Mouse (Mus musculus) liver, embryonic 14.5 days (tissue): Measurements from ENCODE around the gene Slc47a2. TPM values are rescaled to one million over a fixed set of nuclear protein-coding genes. Genes with fewer than 3 reads are reported as not detected.

Experiments used
- ATAC-seq: fragments of 200-750 bp; cut with Nextera tagmentation; 2 replicates; pipeline ENCODE4 v1.8.0; 2017; ENCODE audit warnings: moderate number of reproducible peaks, mild to moderate bottlenecking, moderate library complexity; ENCODE audit not compliant: insufficient read depth
- DNase-seq, 3 experiments: peaks; one replicate each; pipeline ENCODE4 v3.0.0-alpha.2; 2012 to 2013; ENCODE audit warnings: low read depth in 3 of 3, low spot score in 3 of 3
- H3K27ac ChIP-seq: fragments of 300-500 bp; sonication (generic); 2 replicates; pipeline ENCODE4 v1.5.1; 2014; ENCODE audit warnings: moderate library complexity, mild to moderate bottlenecking, control low read depth, inconsistent platforms
- H3K27me3 ChIP-seq: fragments of 300-500 bp; sonication (generic); 2 replicates; pipeline ENCODE4 v1.6.1; 2014; ENCODE audit warnings: mild to moderate bottlenecking, low read length, moderate library complexity; ENCODE audit not compliant: control insufficient read depth, insufficient read depth
- H3K36me3 ChIP-seq: fragments of 300-500 bp; sonication (generic); replicated peaks from 2 replicates; pipeline ENCODE4 v1.6.1; 2014; ENCODE audit warnings: low read depth; ENCODE audit not compliant: control insufficient read depth, insufficient read depth
- H3K4me1 ChIP-seq, 2 experiments: fragments of 200-500 bp in 1 of 2; fragments of 300-500 bp in 1 of 2; sonication (generic) in 1 of 2; replicated peaks; 2 replicates each; pipeline ENCODE4 v1.6.1; 2012 to 2014; ENCODE audit warnings: antibody characterized with exemption in 1 of 2, inconsistent platforms in 1 of 2, low read length in 1 of 2; ENCODE audit not compliant: control insufficient read depth in 2 of 2, insufficient read depth in 2 of 2
- H3K4me2 ChIP-seq: fragments of 300-500 bp; sonication (generic); 2 replicates; pipeline ENCODE4 v1.6.1; 2014; ENCODE audit warnings: low read depth, mild to moderate bottlenecking, control low read depth, moderate library complexity
- H3K4me3 ChIP-seq, 2 experiments: fragments of 200-500 bp in 1 of 2; fragments of 300-500 bp in 1 of 2; sonication (generic) in 1 of 2; 2 replicates each; pipeline ENCODE4 v1.5.1; 2012 to 2014; ENCODE audit warnings: low read depth in 2 of 2, low read length in 2 of 2, mild to moderate bottlenecking in 2 of 2, control low read depth in 1 of 2, inconsistent platforms in 1 of 2, moderate library complexity in 1 of 2; ENCODE audit not compliant: insufficient read depth in 1 of 2
- H3K9ac ChIP-seq: fragments of 300-500 bp; sonication (generic); replicated peaks from 2 replicates; pipeline ENCODE4 v1.6.1; 2014; ENCODE audit warnings: mild to moderate bottlenecking, control low read depth, moderate library complexity
- H3K9me3 ChIP-seq: fragments of 300-500 bp; sonication (generic); 2 replicates; pipeline ENCODE4 v1.6.1; 2016; ENCODE audit warnings: low read length, mixed read lengths; ENCODE audit not compliant: control insufficient read depth
- CTCF ChIP-seq: IDR thresholded peaks from 2 replicates; pipeline ENCODE4 v1.5.1; 2016; ENCODE audit warnings: antibody characterized with exemption, low read depth, control low read depth
- EP300 ChIP-seq: IDR thresholded peaks from 2 replicates; pipeline ENCODE4 v1.6.1; 2016; ENCODE audit warnings: antibody characterized with exemption, low read depth
- WGBS: fragments of 180-500 bp; shearing (Covaris S2); extraction: QIAGEN DNeasy Blood & Tissue Kit; methylation state at CpG from one replicate; pipeline ENCODE4 v1.1.7; 2014; ENCODE audit not compliant: insufficient replicate concordance; 5-methylcytosine and 5-hydroxymethylcytosine counted together
- polyA plus RNA-seq, 2 experiments: library from polyadenylated mRNA; depleted of rRNA in 1 of 2; stranded (reverse) in 1 of 2; unstranded in 1 of 2; fragments of >200 nt; fragmentation: Nextera tagmentation in 1 of 2; extraction: Ambion mirVana in 1 of 2; gene quantifications; 2 replicates each; pipeline versions ENCODE4 v1.2.1 to v1.2.3; 2012 to 2014

Slc47a2 gene
- polyA plus RNA-seq, 2 experiments: 0.10 to 0.21 TPM

GRCm38 (mm10) chr11:61300205-61300604 is 42.5 kb downstream of the Slc47a2 start:
- DNase-seq: no peak
- Histone ChIP-seq H3K4me3 (no peak overlapping the region), H3K36me3 (no peaks in the 10 kb centered on the region), H3K9ac (no peak overlapping the region), H3K4me1 (peaks cover 0 to 11% of the 10 kb centered on the region in 2 experiments; a peak in 2 of 4 replicates), H3K4me2 (peak overlapping the region; percentile 2; the same call in 1 of the 2 replicates), H3K27ac (no peak overlapping the region), H3K27me3 (no peaks in the 10 kb centered on the region), H3K9me3 (no peaks in the 10 kb centered on the region)
- no peak for TF ChIP-seq EP300
- TF ChIP-seq CTCF: no peak
- ATAC-seq: no peak
- 35% methylated on average over 3 of the region's 3 CpGs for WGBS

GRCm38 (mm10) chr11:61297901-61298300 is 44.8 kb downstream of the Slc47a2 start:
- DNase-seq: no peak
- WGBS: 57% methylated on average over 2 of the region's 2 CpGs

GRCm38 (mm10) chr11:61297326-61297725 is 45.3 kb downstream of the Slc47a2 start:
- no peak for DNase-seq
- H3K4me1 ChIP-seq: peaks cover 0 to 11% of the 10 kb centered on the region in 2 experiments; a peak in 2 of 4 replicates
- no peak overlapping the region for H3K9ac ChIP-seq
- no peak overlapping the region for H3K4me3 ChIP-seq
- H3K27ac ChIP-seq: no peak overlapping the region
- WGBS: 58% methylated on average over 2 of the region's 2 CpGs
- H3K9me3 ChIP-seq: no peaks in the 10 kb centered on the region
- no peak overlapping the region for H3K4me2 ChIP-seq
- no peak for TF ChIP-seq CTCF
- TF ChIP-seq EP300: no peak
- H3K27me3 ChIP-seq: no peaks in the 10 kb centered on the region
- no peaks in the 10 kb centered on the region for H3K36me3 ChIP-seq
- ATAC-seq: no peak

More at GRCm38 (mm10) chr11:61297901-61298300, 44.8 kb downstream of the Slc47a2 start:
- no peak overlapping the region for H3K9ac ChIP-seq
- no peak overlapping the region for H3K27ac ChIP-seq
- no peaks in the 10 kb centered on the region for H3K9me3 ChIP-seq
- H3K36me3 ChIP-seq: no peaks in the 10 kb centered on the region
- H3K27me3 ChIP-seq: no peaks in the 10 kb centered on the region
- no peak overlapping the region for H3K4me3 ChIP-seq
- no peak for TF ChIP-seq CTCF
- TF ChIP-seq EP300: no peak
- no peak for ATAC-seq
- H3K4me1 ChIP-seq: peaks cover 0 to 11% of the 10 kb centered on the region in 2 experiments; a peak in 2 of 4 replicates
- no peak overlapping the region for H3K4me2 ChIP-seq

GRCm38 (mm10) chr11:61296556-61296955 is 46.1 kb downstream of the Slc47a2 start:
- Histone ChIP-seq H3K4me2 (no peak overlapping the region), H3K4me1 (peaks cover 0 to 11% of the 10 kb centered on the region in 2 experiments; a peak in 2 of 4 replicates), H3K27ac (no peak overlapping the region), H3K36me3 (no peaks in the 10 kb centered on the region), H3K4me3 (no peak overlapping the region), H3K9me3 (no peaks in the 10 kb centered on the region), H3K9ac (no peak overlapping the region), H3K27me3 (no peaks in the 10 kb centered on the region)
- DNase-seq (no peak), ATAC-seq (no peak)
- TF ChIP-seq CTCF (no peak), EP300 (no peak)
- 64% methylated on average over 1 of the region's 1 CpGs for WGBS

- Histone ChIP-seq H3K4me3 (no peak overlapping the region), H3K27me3 (no peaks in the 10 kb centered on the region), H3K4me1 (peaks cover 0 to 7% of the 10 kb centered on the region in 2 experiments; a peak in 2 of 4 replicates), H3K9me3 (no peaks in the 10 kb centered on the region), H3K36me3 (no peaks in the 10 kb centered on the region), H3K4me2 (no peak overlapping the region), H3K9ac (no peak overlapping the region), H3K27ac (no peak overlapping the region)
- ATAC-seq (no peak), DNase-seq (no peak)
- 57% methylated on average over 2 of the region's 2 CpGs for WGBS
- TF ChIP-seq CTCF (no peak), EP300 (no peak)
Observed at GRCm38 (mm10) chr11:61295556-61295955, 47.1 kb downstream of the Slc47a2 start.
